Mouse (Mus musculus): ENCODE results near the gene Elf3.

DNA sequence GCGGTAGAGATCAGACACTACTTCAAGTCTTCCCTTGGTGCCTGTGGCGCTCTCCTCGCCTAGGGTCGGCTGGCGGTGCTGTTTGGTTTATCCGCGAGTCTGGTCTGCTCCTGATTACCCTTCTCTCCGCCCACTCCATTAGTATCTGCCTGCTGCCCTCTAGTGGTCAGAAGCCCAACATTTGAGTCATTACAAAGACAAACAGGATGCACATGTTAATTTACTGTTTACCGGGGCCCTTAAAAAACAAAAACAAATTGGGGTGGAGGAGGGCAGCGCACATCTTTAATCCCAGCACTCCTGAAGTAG lies 714 bp upstream of the Elf3 start:
- TF ChIP-seq CTCF (IDR thresholded peaks at IDR 0.05; ENCODE audit: extremely low read depth, insufficient read depth, low read length) (peak; percentile 72), POLR2A (IDR thresholded peaks at IDR 0.05; ENCODE audit: extremely low read depth, insufficient read depth, low read length) (no peak)

All from cortical plate, adult 2 months (tissue).